Mouse (Mus musculus) G1E (cell line): ENCODE measurements around the gene Tmem161a. TPM values are rescaled to one million over a fixed set of nuclear protein-coding genes. Genes with fewer than 3 reads are reported as not detected.

Experiments used
- ATAC-seq: 2 replicates; pipeline ENCODE4 v1.8.0; 2016; ENCODE audit warnings: mild to moderate bottlenecking; ENCODE audit not compliant: insufficient number of reproducible peaks, poor library complexity, low FRiP score, severe bottlenecking; ENCODE audit errors: extremely low read depth
- DNase-seq: peaks from one replicate; pipeline ENCODE4 v3.0.0; 2012; ENCODE audit warnings: low spot score
- H3K27me3 ChIP-seq: 2 replicates; pipeline ENCODE4 v1.6.1; 2012; ENCODE audit warnings: mild to moderate bottlenecking, low read length, inconsistent platforms; ENCODE audit not compliant: insufficient read depth
- H3K36me3 ChIP-seq: replicated peaks from 2 replicates; pipeline ENCODE3; 2012; ENCODE audit warnings: mild to moderate bottlenecking, inconsistent platforms
- H3K4me1 ChIP-seq: 2 replicates; pipeline ENCODE4 v1.6.1; 2012; ENCODE audit warnings: low read depth, low read length, inconsistent platforms, mixed read lengths; ENCODE audit not compliant: insufficient read depth
- H3K4me3 ChIP-seq: 2 replicates; pipeline ENCODE4 v1.5.1; 2012; ENCODE audit warnings: low read depth, mild to moderate bottlenecking, inconsistent platforms, low read length, moderate library complexity, mixed read lengths
- H3K9me3 ChIP-seq: replicated peaks from 2 replicates; pipeline ENCODE4 v1.6.1; 2012; ENCODE audit warnings: inconsistent platforms
- CTCF ChIP-seq: IDR thresholded peaks from 2 replicates; pipeline ENCODE4 v1.5.1; 2012; ENCODE audit warnings: low read depth, low read length, inconsistent platforms, mixed read lengths
- GATA1 ChIP-seq: IDR thresholded peaks from 2 replicates; pipeline ENCODE4 v1.6.1; 2012; ENCODE audit warnings: borderline replicate concordance, low read length, inconsistent platforms, mixed read lengths
- GATA2 ChIP-seq: IDR thresholded peaks from 2 replicates; pipeline ENCODE4 v1.6.1; 2012; ENCODE audit warnings: low read depth, low read length, inconsistent platforms, borderline replicate concordance
- POLR2AphosphoS5 ChIP-seq: IDR thresholded peaks from 2 replicates; pipeline ENCODE4 v1.6.1; 2012; ENCODE audit warnings: low read depth, low read length, inconsistent platforms; ENCODE audit not compliant: insufficient replicate concordance
- TAL1 ChIP-seq: conservative IDR thresholded peaks from 2 replicates; pipeline ENCODE4 v1.6.1; 2012; ENCODE audit warnings: low read depth, low read length, inconsistent platforms, mixed read lengths
- polyA plus RNA-seq: library from polyadenylated mRNA; stranded (reverse); fragments of >175 nt; gene quantifications from 2 replicates; pipeline ENCODE4 v1.2.3, GENCODE M21; 2012
- total RNA-seq, 2 experiments: library from RNA; stranded (forward) in 1 of 2; stranded (reverse) in 1 of 2; fragments of 200-1000 nt in 1 of 2; fragments of >200 nt in 1 of 2; fragmentation: Nextera tagmentation in 1 of 2; gene quantifications; 2 replicates each; pipeline ENCODE4 v1.2.3; 2014 to 2017

The Tmem161a gene
- 15.3 and 22.0 TPM in 2 replicates for total RNA-seq (2014; fragmentation: Nextera tagmentation)
- 15.8 and 22.0 TPM in 2 replicates for total RNA-seq (2017)
- 119 and 145 TPM in 2 replicates for polyA plus RNA-seq

DNA sequence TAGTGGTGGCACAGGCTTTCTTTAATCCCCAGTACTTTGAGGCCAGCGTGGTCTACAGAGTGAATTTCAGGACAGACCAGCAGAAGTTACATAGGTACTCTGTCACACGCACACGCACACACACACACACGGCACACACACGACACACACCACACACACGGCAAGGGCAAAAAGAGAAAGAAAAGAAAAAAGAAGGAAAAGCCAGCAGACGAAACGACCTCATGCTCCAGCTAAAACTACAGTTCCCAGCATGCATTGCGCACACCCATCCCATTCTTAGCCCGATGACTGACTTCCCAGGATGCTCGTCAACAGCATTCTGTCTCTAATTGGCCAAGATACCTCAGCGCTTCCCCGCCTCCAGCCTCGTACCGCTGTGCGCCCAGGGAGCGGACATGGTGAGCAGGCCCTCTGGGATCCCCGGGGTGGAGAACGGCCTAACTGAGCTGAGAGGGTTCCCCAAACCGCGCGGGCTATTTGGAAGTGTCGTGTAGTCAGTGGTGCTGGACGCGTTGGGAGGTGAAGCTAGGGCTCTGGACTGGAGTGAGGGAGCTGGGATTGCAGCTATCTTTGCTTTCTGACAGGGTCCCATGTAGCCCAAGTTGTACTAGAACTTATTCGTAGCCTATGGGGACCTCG lies at the start of gene Tmem161a:
TSS of gene Tmem161a (plus strand) at position 314 of the 639 bp plus-strand sequence.
- TF ChIP-seq CTCF (no peak), GATA2 (no peak), GATA1 (no peak), TAL1 (no peak), POLR2AphosphoS5 (no peak)
- DNase-seq: peak; percentile 98
- Histone ChIP-seq H3K36me3 (peaks cover 31% of the 10 kb centered on the region), H3K27me3 (no peaks in the 10 kb centered on the region), H3K4me3 (peak within 1 kb of the TSS; percentile 75), H3K9me3 (no peaks in the 10 kb centered on the region), H3K4me1 (peaks cover 52% of the 10 kb centered on the region)
- ATAC-seq: peak; percentile 98

GRCm38 (mm10) chr8:70122863-70123262 lies 49.3 kb upstream of the Tmem161a start:
- H3K4me3 ChIP-seq: no peak overlapping the region
- DNase-seq: no peak
- H3K36me3 ChIP-seq: no peaks in the 10 kb centered on the region
- ATAC-seq: no peak
- no peak for TF ChIP-seq TAL1
- TF ChIP-seq GATA1: no peak
- TF ChIP-seq CTCF: no peak
- TF ChIP-seq GATA2: no peak
- no peak for TF ChIP-seq POLR2AphosphoS5
- H3K27me3 ChIP-seq: peaks cover 37% of the 10 kb centered on the region
- no peaks in the 10 kb centered on the region for H3K9me3 ChIP-seq
- H3K4me1 ChIP-seq: peaks cover 2% of the 10 kb centered on the region; the same call in 1 of the 2 replicates

GRCm38 (mm10) chr8:70124992-70125391 lies 47.2 kb upstream of the Tmem161a start:
- H3K4me1 ChIP-seq: peaks cover 4% of the 10 kb centered on the region
- DNase-seq (no peak), ATAC-seq (no peak)
- H3K9me3 ChIP-seq: no peaks in the 10 kb centered on the region
- no peak overlapping the region for H3K4me3 ChIP-seq
- no peaks in the 10 kb centered on the region for H3K36me3 ChIP-seq
- peaks cover 30% of the 10 kb centered on the region for H3K27me3 ChIP-seq
- TF ChIP-seq CTCF (no peak), GATA2 (no peak), GATA1 (no peak), POLR2AphosphoS5 (no peak), TAL1 (no peak)

- H3K9me3 ChIP-seq: no peaks in the 10 kb centered on the region
- H3K36me3 ChIP-seq: peaks cover 16% of the 10 kb centered on the region
- DNase-seq: no peak
- peaks cover 27% of the 10 kb centered on the region for H3K4me1 ChIP-seq
- no peak overlapping the region for H3K4me3 ChIP-seq
- peaks cover 23% of the 10 kb centered on the region for H3K27me3 ChIP-seq
- TF ChIP-seq GATA1: no peak
- no peak for TF ChIP-seq POLR2AphosphoS5
- TF ChIP-seq CTCF: no peak
- no peak for TF ChIP-seq TAL1
- TF ChIP-seq GATA2: no peak
- ATAC-seq: no peak
These were observed 43.7 kb upstream of the Tmem161a start for GRCm38 (mm10) chr8:70128435-70128834.

- TF ChIP-seq POLR2AphosphoS5 (no peak), CTCF (no peak), GATA1 (no peak), TAL1 (no peak), GATA2 (no peak)
- H3K36me3 ChIP-seq: peaks cover 26% of the 10 kb centered on the region
- ATAC-seq (no peak), DNase-seq (no peak)
- no peaks in the 10 kb centered on the region for H3K9me3 ChIP-seq
- H3K27me3 ChIP-seq: peaks cover 18% of the 10 kb centered on the region
- H3K4me3 ChIP-seq: no peak overlapping the region
- peaks cover 28% of the 10 kb centered on the region for H3K4me1 ChIP-seq
These were observed 42.7 kb upstream of the Tmem161a start for GRCm38 (mm10) chr8:70129309-70129952.

DNA sequence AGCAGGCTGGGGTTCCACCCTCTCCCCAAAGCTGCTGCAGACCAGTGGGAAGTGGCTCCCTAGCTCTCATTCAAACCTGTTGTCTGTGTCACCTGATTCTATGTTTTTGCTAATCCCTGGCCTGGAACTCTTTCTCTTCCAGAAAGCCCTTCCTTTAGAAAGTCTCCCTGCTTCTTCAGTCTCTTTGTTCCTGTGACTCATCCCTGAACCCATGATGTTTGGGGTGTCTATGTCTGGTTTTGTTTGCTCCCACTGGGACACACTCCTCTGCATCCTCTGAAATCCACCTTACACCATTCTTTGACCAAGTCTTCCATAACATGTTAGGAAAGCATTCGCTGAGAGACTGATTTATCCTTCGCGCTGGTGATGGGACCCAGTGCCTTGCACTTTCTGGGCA lies 42.1 kb upstream of the Tmem161a start:
- Histone ChIP-seq H3K27me3 (peaks cover 13% of the 10 kb centered on the region), H3K4me3 (no peak overlapping the region), H3K9me3 (no peaks in the 10 kb centered on the region), H3K36me3 (peaks cover 33% of the 10 kb centered on the region), H3K4me1 (peaks cover 31% of the 10 kb centered on the region)
- TF ChIP-seq POLR2AphosphoS5 (no peak), TAL1 (no peak), GATA2 (no peak), CTCF (no peak), GATA1 (no peak)
- DNase-seq: no peak
- no peak for ATAC-seq
